8 mouse cellular contexts compared by ENCODE assay signal in genomic region chr8:106927247-106927646, GRCm38 (mm10). TPM values are rescaled to one million over a fixed set of nuclear protein-coding genes. Genes with fewer than 3 reads are reported as not detected.
DNase-seq lines count a peak whose midpoint lies in the region; ATAC-seq and TF ChIP-seq lines count a peak whose summit lies in the region.

No protein-coding gene starts in this region.

- intact Hi-C loops in gastrocnemius, postnatal 36 days (cut with DNase I), result loop anchor here (5.0 kb wide), 1 partner anchor 75 kb away; no protein-coding TSS in a partner anchor

- peak; percentile 60 for TF ChIP-seq CTCF in hindbrain, postnatal 0 days (IDR thresholded peaks at IDR 0.05; ENCODE audit: low read depth)

- in situ Hi-C loops in ES-E14 (cut with MboI; ENCODE audit: low sequenced_read_pairs in 2 of 2, unreplicated experiment in 2 of 2), result no loop called here

- no peak overlapping the region for H3K27ac ChIP-seq in hindbrain, postnatal 0 days
- no peak overlapping the region for H3K27ac ChIP-seq in hindbrain, embryonic 14.5 days
- H3K27ac ChIP-seq in ES-E14 (ENCODE audit: insufficient read depth, low read depth, low read length, poor library complexity, severe bottlenecking), result no peak overlapping the region

- no peak overlapping the region for H3K4me2 ChIP-seq in hindbrain, postnatal 0 days (ENCODE audit: low read depth, low read length)
- no peak overlapping the region for H3K4me2 ChIP-seq in hindbrain, embryonic 14.5 days (replicated peaks)

- no peak for ATAC-seq in hindbrain, postnatal 0 days
- ATAC-seq in hindbrain, embryonic 14.5 days (ENCODE audit: low FRiP score), result no peak
- ATAC-seq in hematopoietic stem cell, adult 5-6 weeks (replicated peaks in 1 of 2; ENCODE audit: insufficient read depth in 1 of 2, low FRiP score in 2 of 2, low TSS enrichment in 1 of 2, low read depth in 1 of 2, poor library complexity in 2 of 2, severe bottlenecking in 2 of 2), result peak; percentile 62 to 68
- ATAC-seq in monocyte, adult 5-6 weeks (replicated peaks; ENCODE audit: insufficient number of reproducible peaks, low FRiP score, low TSS enrichment, poor library complexity, severe bottlenecking), result peak; percentile 56; the same call in 1 of the 2 replicates

- H3K9me3 ChIP-seq in hindbrain, postnatal 0 days (ENCODE audit: low read length), result no peaks in the 10 kb centered on the region
- H3K9me3 ChIP-seq in hindbrain, embryonic 14.5 days (ENCODE audit: control insufficient read depth, low read length), result no peaks in the 10 kb centered on the region
- no peaks in the 10 kb centered on the region for H3K9me3 ChIP-seq in ES-E14 (ENCODE audit: control insufficient read depth, insufficient read depth, low read depth, low read length)

- no peak for DNase-seq in hindbrain, postnatal 0 days (ENCODE audit: low spot score)
- DNase-seq in hindbrain, embryonic 14.5 days (ENCODE audit: low spot score), result no peak
- DNase-seq in ES-E14 (ENCODE audit: low read depth, low spot score), result peak; percentile 61
- no peak for DNase-seq in testis, postnatal 10 days (ENCODE audit: low spot score)
- no peak for DNase-seq in frontal cortex, postnatal 10 days (ENCODE audit: low spot score in 2 of 2)
- DNase-seq in gastrocnemius, postnatal 36 days, result no peak

- H3K27me3 ChIP-seq in hindbrain, postnatal 0 days (ENCODE audit: insufficient read depth, low read length), result no peaks in the 10 kb centered on the region
- H3K27me3 ChIP-seq in hindbrain, embryonic 14.5 days (ENCODE audit: control insufficient read depth, insufficient read depth, low read length), result 0 out of 2 replicates have a peak, but pooled peaks cover 6% of the 10 kb centered on the region

- H3K4me3 ChIP-seq in hindbrain, postnatal 0 days (ENCODE audit: low read length), result no peak overlapping the region
- no peak overlapping the region for H3K4me3 ChIP-seq in hindbrain, embryonic 14.5 days (replicated peaks; ENCODE audit: low read length)
- no peak overlapping the region for H3K4me3 ChIP-seq in ES-E14 (ENCODE audit: insufficient read depth in 1 of 2, low read depth in 1 of 2, low read length in 2 of 2, poor library complexity in 1 of 2, severe bottlenecking in 1 of 2)

- 56% methylated on average over 4 of the region's 4 CpGs for WGBS in hindbrain, postnatal 0 days
- WGBS in hindbrain, embryonic 14.5 days, result 51% methylated on average over 4 of the region's 4 CpGs

- H3K36me3 ChIP-seq in hindbrain, postnatal 0 days (ENCODE audit: insufficient read depth, low read length), result peaks cover 14% of the 10 kb centered on the region; the same call in 1 of the 2 replicates
- H3K36me3 ChIP-seq in hindbrain, embryonic 14.5 days (replicated peaks; ENCODE audit: control insufficient read depth, insufficient read depth), result peaks cover 14% of the 10 kb centered on the region; the same call in 1 of the 2 replicates
- H3K36me3 ChIP-seq in ES-E14 (ENCODE audit: control insufficient read depth, insufficient read depth, low read length, poor library complexity, severe bottlenecking), result peaks cover 13% of the 10 kb centered on the region

- H3K9ac ChIP-seq in hindbrain, postnatal 0 days (replicated peaks; ENCODE audit: low read length), result no peak overlapping the region
- H3K9ac ChIP-seq in hindbrain, embryonic 14.5 days, result no peak overlapping the region
- no peak overlapping the region for H3K9ac ChIP-seq in ES-E14 (ENCODE audit: insufficient read depth, low read depth, low read length, poor library complexity, severe bottlenecking)

- 0 out of 2 replicates have a peak, but pooled peaks cover under 1% of the 10 kb centered on the region for H3K4me1 ChIP-seq in hindbrain, postnatal 0 days (ENCODE audit: insufficient read depth, low read length)
- H3K4me1 ChIP-seq in hindbrain, embryonic 14.5 days (replicated peaks; ENCODE audit: control insufficient read depth, insufficient read depth, low read length), result peaks cover 1% of the 10 kb centered on the region
- peaks cover 2 to 17% of the 10 kb centered on the region in 2 experiments; a peak in 3 of 4 replicates for H3K4me1 ChIP-seq in ES-E14 (ENCODE audit: control insufficient read depth in 2 of 2, insufficient read depth in 2 of 2, low read length in 2 of 2, poor library complexity in 1 of 2)

TF ChIP-seq in ES-E14, 5 proteins besides CTCF, POLR2A, EP300 and RAD21:
- TF ChIP-seq HCFC1 (IDR thresholded peaks at IDR 0.05; ENCODE audit: borderline replicate concordance, insufficient read depth, low read length), result no peak
- TF ChIP-seq CHD2 (IDR thresholded peaks at IDR 0.05; ENCODE audit: low read depth, low read length), result no peak

RNA-seq across cellular contexts. Expression of gene Sntb2, which starts 8.3 kb away (rescaled TPM):
- 7.3 and 8.7 TPM in 2 replicates for total RNA-seq in hindbrain, postnatal 0 days (2014; rRNA removed)
- polyA plus RNA-seq in hindbrain, postnatal 0 days (2015; fragmentation: Nextera tagmentation; extraction: Ambion mirVana), result 4.6 and 6.0 TPM in 2 replicates
- polyA plus RNA-seq in hindbrain, embryonic 14.5 days (2014; fragmentation: Nextera tagmentation; extraction: Ambion mirVana), result 6.3 and 7.3 TPM in 2 replicates
- 32.4 and 45.7 TPM in 2 replicates for total RNA-seq in ES-E14 (2012; rRNA removed)
- 4.0 and 8.5 TPM in 2 replicates for total RNA-seq in hematopoietic stem cell, adult 5-6 weeks (2017)
- 11.4 to 17.9 TPM (median 13.6 TPM) in 3 replicates for total RNA-seq in monocyte, adult 5-6 weeks (2017)
- 1 to 10 TPM; 5.0 to 5.6 TPM for total RNA-seq in gastrocnemius, postnatal 36 days (2021)

RNA-seq across cellular contexts. Expression of gene Utp4, which starts 33.8 kb away (rescaled TPM):
- total RNA-seq in hindbrain, postnatal 0 days (2014; rRNA removed), result 21.1 and 25.5 TPM in 2 replicates
- polyA plus RNA-seq in hindbrain, postnatal 0 days (2015; fragmentation: Nextera tagmentation; extraction: Ambion mirVana), result 28.7 and 29.5 TPM in 2 replicates
- polyA plus RNA-seq in hindbrain, embryonic 14.5 days (2014; fragmentation: Nextera tagmentation; extraction: Ambion mirVana), result 39.6 and 46.6 TPM in 2 replicates
- 87.5 and 118 TPM in 2 replicates for total RNA-seq in ES-E14 (2012; rRNA removed)
- 30.8 and 37.9 TPM in 2 replicates for total RNA-seq in hematopoietic stem cell, adult 5-6 weeks (2017)
- 11.8 to 14.7 TPM (median 13.0 TPM) in 3 replicates for total RNA-seq in monocyte, adult 5-6 weeks (2017)
- total RNA-seq in gastrocnemius, postnatal 36 days (2021), result 10 to 100 TPM; 18.0 to 21.0 TPM

RNA-seq across cellular contexts. Expression of gene Has3, which starts 57.2 kb away (rescaled TPM):
- 20.0 and 21.0 TPM in 2 replicates for total RNA-seq in hindbrain, postnatal 0 days (2014; rRNA removed)
- 0.63 and 1.2 TPM in 2 replicates for polyA plus RNA-seq in hindbrain, postnatal 0 days (2015; fragmentation: Nextera tagmentation; extraction: Ambion mirVana)
- polyA plus RNA-seq in hindbrain, embryonic 14.5 days (2014; fragmentation: Nextera tagmentation; extraction: Ambion mirVana), result 1.2 and 1.7 TPM in 2 replicates
- 4.4 and 5.0 TPM in 2 replicates for total RNA-seq in ES-E14 (2012; rRNA removed)
- not detected in 2 replicates for total RNA-seq in hematopoietic stem cell, adult 5-6 weeks (2017)
- 0.32 to 1.6 TPM (median 1.4 TPM) in 3 replicates for total RNA-seq in monocyte, adult 5-6 weeks (2017)
- total RNA-seq in gastrocnemius, postnatal 36 days (2021), result under 1 TPM; 0.59 to 0.69 TPM

Comparison
In these comparisons a context has a peak if more than half of its experiments do, and no peak if none do; other contexts are left out.
1. ATAC-seq: peak in hematopoietic stem cell, adult 5-6 weeks (2 of 2) and monocyte, adult 5-6 weeks (single experiment); none in hindbrain, postnatal 0 days (single experiment) and hindbrain, embryonic 14.5 days (single experiment).